Mouse (Mus musculus) limb, embryonic 15.5 days (tissue): ENCODE results near the gene Tshz2. TPM values are rescaled to one million over a fixed set of nuclear protein-coding genes. Genes with fewer than 3 reads are reported as not detected.
"Not testable (repeated sequence)": the region's sequence is repeated elsewhere in the genome, so short reads cannot be mapped to it uniquely, and the experiment has no call there.

Experiments
- ATAC-seq: fragments of 200-750 bp; cut with Nextera tagmentation; 2 replicates; pipeline ENCODE4 v1.8.0; 2017; ENCODE audit warnings: low read depth, moderate TSS enrichment; ENCODE audit not compliant: insufficient number of reproducible peaks, low FRiP score, low TSS enrichment
- H3K27ac ChIP-seq: fragments of 300-500 bp; sonication (generic); 2 replicates; pipeline ENCODE4 v1.5.1; 2015; ENCODE audit warnings: moderate library complexity, mild to moderate bottlenecking, inconsistent platforms
- H3K27me3 ChIP-seq: fragments of 300-500 bp; sonication (generic); 2 replicates; pipeline ENCODE4 v1.6.1; 2015; ENCODE audit warnings: inconsistent platforms
- H3K36me3 ChIP-seq: fragments of 300-500 bp; sonication (generic); 2 replicates; pipeline ENCODE4 v1.6.1; 2015; ENCODE audit warnings: inconsistent platforms
- H3K4me1 ChIP-seq: fragments of 300-500 bp; sonication (generic); 2 replicates; pipeline ENCODE4 v1.6.1; 2015; ENCODE audit warnings: inconsistent platforms
- H3K4me2 ChIP-seq: fragments of 300-500 bp; sonication (generic); 2 replicates; pipeline ENCODE4 v1.6.1; 2015; ENCODE audit warnings: mild to moderate bottlenecking, inconsistent platforms
- H3K4me3 ChIP-seq: fragments of 300-500 bp; sonication (generic); 2 replicates; pipeline ENCODE4 v1.5.1; 2015; ENCODE audit warnings: mild to moderate bottlenecking, inconsistent platforms
- H3K9ac ChIP-seq: fragments of 300-500 bp; sonication (generic); 2 replicates; pipeline ENCODE4 v1.6.1; 2015; ENCODE audit warnings: inconsistent platforms
- H3K9me3 ChIP-seq: fragments of 300-500 bp; sonication (generic); 2 replicates; pipeline ENCODE4 v1.6.1; 2016; ENCODE audit warnings: inconsistent platforms
- WGBS: fragments of 180-500 bp; shearing (Covaris S2); methylation state at CpG from one replicate; pipeline ENCODE4 v1.1.7; 2015; 5-methylcytosine and 5-hydroxymethylcytosine counted together
- polyA plus RNA-seq: library from polyadenylated mRNA; unstranded; fragments of >200 nt; fragmentation: Nextera tagmentation; extraction: Ambion mirVana; gene quantifications from 2 replicates; pipeline ENCODE4 v1.2.1, GENCODE M21; 2015

Gene Tshz2
- polyA plus RNA-seq, 1 experiment from 2014 or later = 9.8 TPM

DNA sequence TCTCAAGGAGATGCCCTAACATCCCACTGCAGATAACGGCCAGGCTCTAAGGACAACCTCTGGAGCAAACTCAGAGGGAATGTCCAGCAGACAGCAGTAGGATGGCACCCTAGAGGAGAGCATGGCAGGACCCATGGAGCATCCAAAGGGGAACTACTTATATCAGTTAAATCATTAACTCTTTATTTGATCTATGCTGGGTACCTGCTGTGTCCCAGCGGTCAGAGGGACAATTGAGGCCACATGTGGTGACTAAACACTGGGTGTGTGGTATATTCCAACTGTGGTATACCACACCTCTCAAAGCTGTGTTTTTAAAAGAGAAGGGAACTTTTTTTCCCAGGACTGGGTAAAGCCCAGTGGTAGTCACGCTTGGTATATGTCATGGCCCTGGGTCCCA, 134.5 kb downstream of the Tshz2 start:
- Histone ChIP-seq H3K36me3 (no peaks in the 10 kb centered on the region), H3K9me3 (no peaks in the 10 kb centered on the region), H3K27ac (no peak overlapping the region), H3K4me2 (no peak overlapping the region), H3K27me3 (no peaks in the 10 kb centered on the region), H3K4me3 (no peak overlapping the region), H3K9ac (no peak overlapping the region), H3K4me1 (no peaks in the 10 kb centered on the region)
- ATAC-seq = no peak
- WGBS = 82% methylated on average over 3 of the region's 3 CpGs

DNA sequence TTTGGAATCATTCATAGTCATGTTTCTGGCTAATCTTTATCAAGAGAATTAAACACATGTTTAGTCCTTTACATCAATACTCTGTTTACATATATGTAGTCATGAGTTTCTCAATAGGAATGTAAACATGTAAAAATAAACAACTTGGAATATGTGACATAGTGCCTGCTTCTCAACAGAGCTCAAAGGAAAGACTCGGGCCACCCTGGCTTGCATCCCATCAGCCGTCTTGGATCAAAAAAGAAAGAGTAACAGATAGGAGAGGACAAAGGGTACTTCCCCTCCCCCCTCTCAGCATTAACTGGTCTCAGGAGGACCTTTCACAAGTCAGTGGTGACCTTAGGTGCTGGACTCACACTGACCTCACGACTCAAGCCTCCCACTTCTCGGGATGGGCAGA, 142.3 kb downstream of the Tshz2 start:
- no peak for ATAC-seq
- no peak overlapping the region for H3K4me3 ChIP-seq
- H3K9ac ChIP-seq = no peak overlapping the region
- no peak overlapping the region for H3K27ac ChIP-seq
- H3K27me3 ChIP-seq = no peaks in the 10 kb centered on the region
- no peaks in the 10 kb centered on the region for H3K9me3 ChIP-seq
- H3K36me3 ChIP-seq = no peaks in the 10 kb centered on the region
- WGBS = 59% methylated on average over 4 of the region's 4 CpGs
- no peak overlapping the region for H3K4me2 ChIP-seq
- peaks cover 3% of the 10 kb centered on the region; the same call in 1 of the 2 replicates for H3K4me1 ChIP-seq

DNA sequence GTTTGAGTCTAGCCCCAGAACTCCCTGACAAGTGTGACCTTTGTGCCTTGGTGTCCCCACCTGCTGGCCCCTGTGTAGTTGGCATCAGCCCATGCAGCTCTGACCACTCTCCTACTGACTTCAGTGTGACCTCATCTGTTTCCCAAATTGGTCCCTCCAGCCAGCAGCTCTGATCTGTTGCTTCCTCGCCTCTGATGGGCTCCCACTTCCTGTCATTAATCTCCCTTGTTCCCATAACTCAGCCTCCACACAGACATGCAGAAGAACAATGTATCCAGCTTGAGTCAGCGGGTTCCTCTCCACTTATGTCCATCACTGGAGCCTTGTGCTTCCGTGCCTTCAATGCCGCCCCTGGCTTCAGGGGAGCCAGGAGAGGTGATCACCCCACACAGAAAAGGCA, 144.4 kb downstream of the Tshz2 start:
- Histone ChIP-seq H3K27ac (no peak overlapping the region), H3K4me2 (no peak overlapping the region)

DNA sequence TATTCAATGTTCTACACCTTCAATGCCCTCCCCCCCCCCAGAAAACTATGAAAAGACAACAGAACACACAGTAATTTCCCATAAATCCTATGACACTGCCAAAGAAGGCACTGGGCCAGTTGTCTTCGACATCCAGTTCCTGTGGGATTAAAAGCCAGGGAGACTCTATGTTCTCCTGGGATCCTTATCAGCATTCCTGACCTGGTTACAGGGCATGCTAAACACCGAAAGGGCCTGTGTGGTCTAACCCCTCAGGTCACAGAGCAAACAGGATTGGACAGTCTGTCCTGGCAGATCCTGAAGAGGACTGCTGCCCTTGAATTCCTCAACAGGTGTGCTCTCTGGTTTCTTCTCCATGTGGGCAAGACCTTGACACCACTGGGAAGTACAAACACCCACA, 145.0 kb downstream of the Tshz2 start:
- Histone ChIP-seq H3K4me3 (no peak overlapping the region), H3K36me3 (no peaks in the 10 kb centered on the region), H3K4me1 (peaks cover 10% of the 10 kb centered on the region; the same call in 1 of the 2 replicates), H3K9ac (no peak overlapping the region), H3K9me3 (no peaks in the 10 kb centered on the region), H3K27ac (no peak overlapping the region), H3K4me2 (no peak overlapping the region), H3K27me3 (no peaks in the 10 kb centered on the region)
- ATAC-seq = no peak
- 53% methylated on average over 2 of the region's 2 CpGs for WGBS

More for the DNA sequence above, 144.4 kb downstream of the Tshz2 start:
- 45% methylated on average over 4 of the region's 4 CpGs for WGBS
- no peak overlapping the region for H3K4me3 ChIP-seq
- peaks cover 4% of the 10 kb centered on the region; the same call in 1 of the 2 replicates for H3K4me1 ChIP-seq
- H3K9me3 ChIP-seq = no peaks in the 10 kb centered on the region
- no peak overlapping the region for H3K9ac ChIP-seq
- no peaks in the 10 kb centered on the region for H3K27me3 ChIP-seq
- ATAC-seq = no peak
- H3K36me3 ChIP-seq = no peaks in the 10 kb centered on the region

DNA sequence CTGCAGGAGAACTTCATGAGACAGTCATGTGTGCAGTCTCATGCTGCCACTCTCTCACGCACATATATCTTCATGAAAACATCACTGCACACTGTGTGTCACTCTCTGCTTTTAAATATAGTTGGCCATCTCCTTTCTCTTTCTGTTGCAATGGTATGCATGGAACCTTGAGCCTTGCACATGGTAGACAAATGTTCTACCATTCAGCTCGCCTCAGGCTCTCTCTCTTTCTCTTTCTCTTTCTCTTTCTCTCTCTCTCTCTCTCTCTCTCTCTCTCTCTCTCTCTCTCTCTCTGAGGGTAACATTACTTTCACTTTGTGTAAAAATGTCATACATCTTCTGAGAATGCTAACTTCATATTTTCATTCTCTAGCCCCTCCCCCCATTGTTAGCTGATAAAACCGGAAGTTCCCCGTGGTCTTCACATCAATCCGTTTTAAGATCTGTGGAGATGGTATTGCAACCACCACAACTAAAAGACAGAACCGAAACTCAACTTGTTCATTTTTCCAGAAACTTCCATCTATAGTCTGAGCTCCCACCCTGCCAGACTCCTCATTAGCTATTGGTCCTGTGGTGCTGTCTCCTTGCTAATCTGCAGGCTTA, 146.0 kb downstream of the Tshz2 start:
- no peak overlapping the region for H3K9ac ChIP-seq
- peaks cover 15% of the 10 kb centered on the region; the same call in 1 of the 2 replicates for H3K4me1 ChIP-seq
- no peak overlapping the region for H3K27ac ChIP-seq
- no peaks in the 10 kb centered on the region for H3K9me3 ChIP-seq
- H3K27me3 ChIP-seq = no peaks in the 10 kb centered on the region
- H3K4me2 ChIP-seq = no peak overlapping the region
- no peak for ATAC-seq
- 90% methylated on average over 6 of the region's 6 CpGs for WGBS
- H3K4me3 ChIP-seq = no peak overlapping the region
- H3K36me3 ChIP-seq = no peaks in the 10 kb centered on the region

DNA sequence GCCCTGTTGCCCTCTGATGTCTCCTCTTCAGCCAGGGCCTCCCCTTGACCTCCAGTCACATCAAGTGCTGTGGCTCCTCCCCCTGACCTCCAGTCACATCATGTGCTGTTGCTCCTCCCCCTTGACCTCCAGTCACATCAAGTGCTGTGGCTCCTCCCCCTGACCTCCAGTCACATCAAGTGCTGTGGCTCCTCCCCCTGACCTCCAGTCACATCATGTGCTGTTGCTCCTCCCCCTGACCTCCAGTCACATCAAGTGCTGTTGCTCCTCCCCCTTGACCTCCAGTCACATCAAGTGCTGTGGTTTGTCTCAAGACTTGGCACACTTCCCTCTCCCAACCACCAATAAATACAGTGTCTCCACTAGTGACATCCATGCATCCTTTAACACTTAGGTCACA, 148.9 kb downstream of the Tshz2 start:
- H3K4me1 ChIP-seq = peaks cover 17% of the 10 kb centered on the region; the same call in 1 of the 2 replicates
- H3K27ac ChIP-seq, H3K27me3 ChIP-seq: not testable (repeated sequence)

DNA sequence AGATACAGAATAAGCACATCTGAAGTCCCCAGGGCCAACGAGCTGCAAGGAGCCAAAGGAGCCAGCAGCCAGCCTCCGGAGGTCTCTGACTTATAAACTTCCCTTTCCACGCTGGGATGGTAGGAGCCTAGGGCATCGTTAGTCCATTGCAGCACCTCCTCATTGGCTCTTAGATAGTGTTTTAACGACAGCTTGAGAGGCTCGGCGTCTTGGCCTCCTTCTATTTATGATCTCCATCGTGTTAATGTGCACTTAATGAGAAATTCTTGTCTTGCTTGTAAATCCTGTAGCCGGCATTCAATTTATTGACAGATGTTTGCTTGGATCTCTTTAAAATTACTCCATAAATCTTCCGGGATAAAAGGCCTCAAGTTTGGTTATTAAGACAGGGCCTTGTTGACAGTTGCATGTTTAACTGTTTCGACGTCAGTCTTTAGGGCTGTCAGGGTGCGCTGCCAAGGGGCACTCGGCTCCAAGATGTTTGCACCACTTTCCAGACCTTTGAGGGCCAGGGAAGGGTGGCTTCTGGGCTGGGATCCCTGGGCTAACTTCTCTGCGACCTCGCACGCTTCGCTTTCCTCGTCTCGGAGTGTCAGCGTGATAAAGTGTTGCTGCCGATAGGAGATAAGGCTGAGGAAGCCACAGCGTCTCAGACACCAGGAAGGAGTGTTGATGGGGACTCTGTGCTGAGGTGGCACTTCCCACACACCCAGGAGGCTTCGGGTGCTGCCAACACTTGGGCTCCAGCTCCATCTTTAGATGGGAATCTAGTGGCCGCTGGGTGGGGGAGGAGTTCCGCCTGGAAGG, 150.3 kb downstream of the Tshz2 start:
- WGBS = 24% methylated on average over 26 of the region's 26 CpGs

More for the DNA sequence above, 148.9 kb downstream of the Tshz2 start:
- ATAC-seq, H3K9ac ChIP-seq, H3K36me3 ChIP-seq, H3K9me3 ChIP-seq, H3K4me2 ChIP-seq, H3K4me3 ChIP-seq: not testable (repeated sequence)

DNA sequence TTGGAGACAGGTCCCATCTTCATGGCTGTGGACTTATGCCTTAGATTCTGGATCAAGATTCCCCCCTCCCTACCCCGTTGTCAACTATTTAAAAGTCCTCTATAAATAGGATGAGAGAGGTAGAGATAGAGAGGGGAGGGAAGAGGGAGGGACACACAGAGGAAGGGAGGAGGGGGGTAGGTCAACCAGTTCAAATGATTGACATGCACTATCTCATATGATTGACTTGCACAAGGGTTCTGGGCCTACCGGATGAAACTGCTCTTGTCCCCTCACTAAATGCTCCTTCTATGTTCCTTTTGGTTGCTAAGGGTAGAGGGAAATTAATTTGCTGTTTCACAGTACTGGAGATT, 150.8 kb downstream of the Tshz2 start:
- no peak overlapping the region for H3K9ac ChIP-seq
- WGBS = 78% methylated on average over 2 of the region's 2 CpGs
- no peak for ATAC-seq

More for the DNA sequence above, 150.3 kb downstream of the Tshz2 start:
- ATAC-seq = no peak
- Histone ChIP-seq H3K4me3 (no peak overlapping the region), H3K4me1 (peaks cover 20% of the 10 kb centered on the region), H3K9ac (no peak overlapping the region), H3K27ac (no peak overlapping the region), H3K27me3 (no peaks in the 10 kb centered on the region), H3K4me2 (no peak overlapping the region), H3K36me3 (no peaks in the 10 kb centered on the region), H3K9me3 (no peaks in the 10 kb centered on the region)

DNA sequence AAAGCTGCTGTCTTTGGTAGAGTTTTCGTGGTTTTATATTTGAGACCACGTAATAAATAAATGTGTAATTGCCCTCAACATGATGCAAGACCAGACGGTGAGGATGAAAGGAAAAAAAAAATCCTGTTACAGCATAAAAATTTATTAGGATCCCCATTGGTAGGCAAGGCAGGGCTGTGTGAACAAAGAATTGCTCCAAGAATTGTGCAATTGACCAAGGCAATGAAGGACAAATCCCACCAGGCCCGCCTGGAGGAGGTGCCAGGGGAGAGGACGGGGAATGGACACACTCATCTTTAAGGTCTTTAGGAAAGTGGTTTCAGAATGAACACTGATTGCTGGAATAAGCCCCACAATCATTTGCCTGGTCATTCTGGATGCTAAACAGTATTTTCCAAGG, 154.6 kb downstream of the Tshz2 start:
- H3K4me1 ChIP-seq = peaks cover 32% of the 10 kb centered on the region

More for the DNA sequence above, 150.8 kb downstream of the Tshz2 start:
- H3K36me3 ChIP-seq = no peaks in the 10 kb centered on the region
- H3K27ac ChIP-seq = no peak overlapping the region
- H3K27me3 ChIP-seq = no peaks in the 10 kb centered on the region
- no peaks in the 10 kb centered on the region for H3K9me3 ChIP-seq
- H3K4me3 ChIP-seq = no peak overlapping the region
- no peak overlapping the region for H3K4me2 ChIP-seq
- peaks cover 20% of the 10 kb centered on the region for H3K4me1 ChIP-seq

DNA sequence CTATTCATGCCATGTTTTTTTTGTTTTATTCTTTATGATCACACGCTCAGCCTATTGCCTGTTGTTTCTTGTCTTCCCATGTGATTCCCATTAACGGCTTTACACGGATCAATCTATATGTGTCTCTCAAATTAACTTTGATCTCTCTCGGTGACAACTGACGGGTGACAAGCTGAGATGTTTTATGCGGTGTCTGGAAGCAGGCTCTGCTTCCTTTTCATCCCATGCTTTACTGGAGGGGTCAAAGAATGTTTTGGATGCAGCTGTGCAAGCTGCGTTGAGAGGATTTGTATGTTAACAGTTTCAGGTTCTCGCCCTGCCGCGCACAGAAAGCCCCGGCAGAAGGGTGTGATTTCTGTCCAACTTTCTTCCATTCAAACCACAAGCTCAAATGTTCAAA, 155.1 kb downstream of the Tshz2 start:
- H3K4me3 ChIP-seq = no peak overlapping the region
- WGBS = 10% methylated on average over 11 of the region's 11 CpGs
- no peaks in the 10 kb centered on the region for H3K36me3 ChIP-seq
- peaks cover 27% of the 10 kb centered on the region for H3K4me1 ChIP-seq
- no peak for ATAC-seq
- no peaks in the 10 kb centered on the region for H3K9me3 ChIP-seq
- no peak overlapping the region for H3K27ac ChIP-seq
- H3K27me3 ChIP-seq = no peaks in the 10 kb centered on the region
- no peak overlapping the region for H3K4me2 ChIP-seq
- no peak overlapping the region for H3K9ac ChIP-seq

More for the DNA sequence above, 154.6 kb downstream of the Tshz2 start:
- 21% methylated on average over 5 of the region's 5 CpGs for WGBS
- no peak overlapping the region for H3K27ac ChIP-seq
- H3K4me3 ChIP-seq = no peak overlapping the region
- ATAC-seq = no peak
- H3K9me3 ChIP-seq = no peaks in the 10 kb centered on the region
- no peak overlapping the region for H3K4me2 ChIP-seq
- no peaks in the 10 kb centered on the region for H3K27me3 ChIP-seq
- H3K9ac ChIP-seq = no peak overlapping the region
- H3K36me3 ChIP-seq = no peaks in the 10 kb centered on the region

DNA sequence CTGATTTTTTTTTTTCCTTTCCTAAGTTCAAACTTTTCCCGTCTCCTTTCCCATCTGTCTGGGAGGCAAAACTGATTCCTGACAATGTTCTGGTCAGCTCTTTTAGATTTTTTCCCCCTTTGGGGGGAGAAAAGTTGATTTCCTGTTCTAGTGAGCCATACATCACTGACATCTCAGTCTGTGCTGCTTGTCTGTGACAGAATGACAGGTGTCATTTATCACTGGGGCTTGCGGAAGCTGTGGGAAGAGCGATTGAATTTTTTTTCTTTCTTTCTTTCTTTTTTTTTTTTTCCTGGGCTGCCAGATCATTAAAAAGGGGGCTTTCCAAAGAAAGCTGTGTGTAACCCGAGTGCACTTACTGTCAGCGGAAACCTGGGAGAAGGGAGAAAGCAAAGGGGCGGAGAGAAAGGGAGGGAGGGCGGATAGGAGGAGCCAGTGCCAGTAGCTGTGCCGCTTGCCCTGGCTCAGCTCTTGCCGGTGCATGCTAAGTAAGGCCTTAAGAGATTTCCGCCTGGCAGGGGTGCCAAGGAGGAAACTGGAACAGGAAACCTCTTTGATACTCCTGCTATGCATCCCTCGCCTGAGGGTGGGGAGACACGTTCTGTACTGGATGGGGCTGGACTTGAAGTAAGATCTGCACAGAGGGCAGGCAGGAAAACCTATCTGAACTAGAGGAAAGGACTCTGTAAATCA, 157.8 kb downstream of the Tshz2 start:
- no peaks in the 10 kb centered on the region for H3K9me3 ChIP-seq
- H3K27ac ChIP-seq = peak overlapping the region; percentile 57
- H3K9ac ChIP-seq = no peak overlapping the region
- H3K27me3 ChIP-seq = no peaks in the 10 kb centered on the region
- H3K4me2 ChIP-seq = peak overlapping the region; percentile 46
- no peaks in the 10 kb centered on the region for H3K36me3 ChIP-seq
- ATAC-seq = peak; percentile 69; the same call in 1 of the 2 replicates
- peaks cover 20% of the 10 kb centered on the region for H3K4me1 ChIP-seq
- peak overlapping the region; percentile 24 for H3K4me3 ChIP-seq
- 2% methylated on average over 12 of the region's 12 CpGs for WGBS

DNA sequence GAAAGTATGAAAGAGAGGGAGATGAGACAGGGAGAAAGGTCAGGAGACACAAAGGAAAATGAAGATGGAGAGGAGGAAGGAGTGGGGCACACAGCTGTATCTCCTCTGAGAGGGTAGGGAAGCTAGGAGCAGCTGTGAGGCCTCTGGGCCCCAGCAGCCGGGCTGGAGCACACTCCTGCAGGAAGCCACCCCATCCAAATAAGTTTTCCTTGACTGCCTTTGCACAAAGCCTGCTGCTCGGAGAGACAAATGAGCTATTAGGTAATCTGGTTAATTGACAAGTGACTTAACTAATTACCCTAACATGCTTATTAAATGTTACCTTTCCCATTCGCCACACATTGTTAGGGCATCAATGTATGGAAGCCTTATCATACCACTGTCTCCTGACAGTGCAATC, 159.9 kb downstream of the Tshz2 start:
- H3K9me3 ChIP-seq = no peaks in the 10 kb centered on the region
- no peak overlapping the region for H3K4me2 ChIP-seq
- 59% methylated on average over 3 of the region's 3 CpGs for WGBS
- no peaks in the 10 kb centered on the region for H3K36me3 ChIP-seq
- H3K27me3 ChIP-seq = no peaks in the 10 kb centered on the region
- H3K4me3 ChIP-seq = no peak overlapping the region
- no peak overlapping the region for H3K9ac ChIP-seq
- H3K4me1 ChIP-seq = peaks cover 14% of the 10 kb centered on the region
- no peak overlapping the region for H3K27ac ChIP-seq
- ATAC-seq = no peak
